Mouse (Mus musculus): ENCODE results near the gene Jph3. TPM values are rescaled to one million over a fixed set of nuclear protein-coding genes. Genes with fewer than 3 reads are reported as not detected.

Gene Jph3
- polyA plus RNA-seq, 1 experiment from 2014 or later, result 44.1 TPM

DNA sequence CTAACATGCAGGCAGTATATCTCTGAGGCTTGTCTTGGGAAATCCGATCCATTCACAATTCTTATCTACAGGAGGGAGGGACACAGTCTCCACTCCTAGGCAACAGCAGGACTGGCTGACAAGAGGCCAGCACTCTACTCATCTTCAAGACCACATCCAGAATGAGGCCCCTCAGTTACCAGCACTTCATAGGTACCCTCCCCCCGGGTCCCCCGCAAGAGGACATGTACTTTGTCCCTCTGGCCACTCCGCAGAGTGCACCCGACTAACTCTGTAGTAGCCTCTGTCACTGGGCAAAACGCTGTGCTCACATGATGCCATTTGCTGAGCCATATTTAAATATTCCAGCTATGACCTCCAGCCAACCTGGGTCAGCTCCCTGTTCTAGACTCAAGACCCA, 69.0 kb downstream of the Jph3 start:
- no peak for DNase-seq (ENCODE audit: low spot score)
- ATAC-seq, result no peak
- H3K4me1 ChIP-seq (ENCODE audit: control insufficient read depth, insufficient read depth, low read length), result no peaks in the 10 kb centered on the region
- H3K4me3 ChIP-seq (ENCODE audit: low read depth, low read length), result no peak overlapping the region
- no peaks in the 10 kb centered on the region for H3K27me3 ChIP-seq (replicated peaks; ENCODE audit: control insufficient read depth, insufficient read depth, low read length)
- no peak overlapping the region for H3K27ac ChIP-seq (ENCODE audit: low read depth, low read length)
- H3K9me3 ChIP-seq (replicated peaks; ENCODE audit: control insufficient read depth, low read length), result no peaks in the 10 kb centered on the region
- 91% methylated on average over 6 of the region's 6 CpGs for WGBS
- H3K4me2 ChIP-seq (ENCODE audit: low read length), result no peak overlapping the region
- peaks cover 77% of the 10 kb centered on the region for H3K36me3 ChIP-seq (ENCODE audit: control insufficient read depth, insufficient read depth, low read length)
- H3K9ac ChIP-seq (ENCODE audit: low read length), result no peak overlapping the region

DNA sequence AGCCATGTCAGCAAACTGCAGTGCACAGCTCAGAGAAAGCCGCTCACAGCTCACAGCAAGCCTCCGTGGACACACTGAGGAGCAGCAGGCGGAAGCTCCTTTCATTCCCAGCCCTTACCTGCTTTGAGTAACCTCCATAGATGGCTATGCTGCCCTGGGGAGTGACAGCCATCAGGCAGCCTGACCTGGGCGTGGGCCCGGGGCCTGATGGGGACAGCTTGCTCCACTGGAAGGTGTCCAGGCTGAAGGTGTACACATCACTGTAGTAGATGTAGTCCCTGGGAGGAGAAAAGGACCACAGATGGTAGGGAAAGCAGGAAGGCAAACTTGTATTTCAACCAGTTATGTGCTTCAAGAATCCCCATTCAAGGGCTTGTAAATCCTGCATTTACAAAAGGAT, 75.4 kb downstream of the Jph3 start:
- no peaks in the 10 kb centered on the region for H3K9me3 ChIP-seq (replicated peaks; ENCODE audit: control insufficient read depth, low read length)
- H3K27me3 ChIP-seq (replicated peaks; ENCODE audit: control insufficient read depth, insufficient read depth, low read length), result no peaks in the 10 kb centered on the region
- no peak for DNase-seq (ENCODE audit: low spot score)
- no peak overlapping the region for H3K9ac ChIP-seq (ENCODE audit: low read length)
- H3K27ac ChIP-seq (ENCODE audit: low read depth, low read length), result no peak overlapping the region
- no peak overlapping the region for H3K4me3 ChIP-seq (ENCODE audit: low read depth, low read length)
- H3K4me1 ChIP-seq (ENCODE audit: control insufficient read depth, insufficient read depth, low read length), result no peaks in the 10 kb centered on the region
- peaks cover 56% of the 10 kb centered on the region for H3K36me3 ChIP-seq (ENCODE audit: control insufficient read depth, insufficient read depth, low read length)
- ATAC-seq, result no peak
- WGBS, result 95% methylated on average over 5 of the region's 5 CpGs
- H3K4me2 ChIP-seq (ENCODE audit: low read length), result no peak overlapping the region

DNA sequence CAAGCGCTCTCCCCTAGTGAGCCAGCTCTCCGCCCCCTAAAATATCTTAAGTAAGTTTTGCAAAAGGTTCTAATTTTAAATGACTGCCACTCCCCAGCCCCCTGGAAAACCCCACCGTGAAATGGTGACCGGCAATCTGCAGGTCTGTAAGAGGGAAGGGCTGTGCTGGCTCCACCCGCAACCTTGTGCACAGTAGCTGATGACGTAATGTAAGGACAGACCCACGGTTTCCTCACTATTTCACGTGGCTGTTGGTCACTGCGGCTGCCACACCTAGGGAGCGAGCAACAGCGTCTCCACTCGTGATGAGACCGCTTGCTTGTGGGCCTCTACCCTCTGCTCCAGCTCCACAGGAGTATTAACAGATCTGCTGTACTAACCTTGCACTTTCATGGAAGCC, 76.7 kb downstream of the Jph3 start:
- Histone ChIP-seq H3K36me3 (ENCODE audit: control insufficient read depth, insufficient read depth, low read length) (peaks cover 49% of the 10 kb centered on the region), H3K27ac (ENCODE audit: low read depth, low read length) (no peak overlapping the region)
- WGBS, result 93% methylated on average over 13 of the region's 13 CpGs

DNA sequence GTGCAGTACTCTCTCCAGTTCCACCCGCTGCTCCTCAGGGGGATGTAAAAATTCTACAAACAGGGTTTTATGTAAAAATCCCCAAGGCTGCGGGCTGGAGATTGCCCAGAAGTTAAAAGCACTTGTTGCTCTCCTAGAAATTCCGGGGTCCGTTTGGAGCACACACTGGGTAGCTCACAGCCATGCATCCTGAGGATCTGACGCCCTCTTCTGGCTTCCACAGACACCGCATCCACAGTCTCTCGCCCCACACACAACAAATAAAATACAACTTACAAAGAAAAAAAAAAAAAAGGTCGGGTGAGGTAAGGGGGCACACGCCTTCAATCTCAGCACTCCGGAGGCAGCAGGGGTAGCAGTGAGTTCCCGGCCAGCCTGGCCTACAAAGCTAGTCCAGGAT, 78.6 kb downstream of the Jph3 start:
- Histone ChIP-seq H3K4me1 (ENCODE audit: control insufficient read depth, insufficient read depth, low read length) (no peaks in the 10 kb centered on the region), H3K9ac (ENCODE audit: low read length) (no peak overlapping the region), H3K27ac (ENCODE audit: low read depth, low read length) (no peak overlapping the region), H3K9me3 (replicated peaks; ENCODE audit: control insufficient read depth, low read length) (no peaks in the 10 kb centered on the region), H3K4me3 (ENCODE audit: low read depth, low read length) (no peak overlapping the region), H3K36me3 (ENCODE audit: control insufficient read depth, insufficient read depth, low read length) (peaks cover 54% of the 10 kb centered on the region), H3K27me3 (replicated peaks; ENCODE audit: control insufficient read depth, insufficient read depth, low read length) (no peaks in the 10 kb centered on the region), H3K4me2 (ENCODE audit: low read length) (no peak overlapping the region)
- no peak for DNase-seq (ENCODE audit: low spot score)
- ATAC-seq, result no peak
- WGBS, result 73% methylated on average over 11 of the region's 11 CpGs

More for the DNA sequence above, 76.7 kb downstream of the Jph3 start:
- no peaks in the 10 kb centered on the region for H3K27me3 ChIP-seq (replicated peaks; ENCODE audit: control insufficient read depth, insufficient read depth, low read length)
- no peak overlapping the region for H3K4me3 ChIP-seq (ENCODE audit: low read depth, low read length)
- H3K9me3 ChIP-seq (replicated peaks; ENCODE audit: control insufficient read depth, low read length), result no peaks in the 10 kb centered on the region
- DNase-seq (ENCODE audit: low spot score), result no peak
- no peaks in the 10 kb centered on the region for H3K4me1 ChIP-seq (ENCODE audit: control insufficient read depth, insufficient read depth, low read length)
- no peak for ATAC-seq
- no peak overlapping the region for H3K4me2 ChIP-seq (ENCODE audit: low read length)
- H3K9ac ChIP-seq (ENCODE audit: low read length), result no peak overlapping the region

DNA sequence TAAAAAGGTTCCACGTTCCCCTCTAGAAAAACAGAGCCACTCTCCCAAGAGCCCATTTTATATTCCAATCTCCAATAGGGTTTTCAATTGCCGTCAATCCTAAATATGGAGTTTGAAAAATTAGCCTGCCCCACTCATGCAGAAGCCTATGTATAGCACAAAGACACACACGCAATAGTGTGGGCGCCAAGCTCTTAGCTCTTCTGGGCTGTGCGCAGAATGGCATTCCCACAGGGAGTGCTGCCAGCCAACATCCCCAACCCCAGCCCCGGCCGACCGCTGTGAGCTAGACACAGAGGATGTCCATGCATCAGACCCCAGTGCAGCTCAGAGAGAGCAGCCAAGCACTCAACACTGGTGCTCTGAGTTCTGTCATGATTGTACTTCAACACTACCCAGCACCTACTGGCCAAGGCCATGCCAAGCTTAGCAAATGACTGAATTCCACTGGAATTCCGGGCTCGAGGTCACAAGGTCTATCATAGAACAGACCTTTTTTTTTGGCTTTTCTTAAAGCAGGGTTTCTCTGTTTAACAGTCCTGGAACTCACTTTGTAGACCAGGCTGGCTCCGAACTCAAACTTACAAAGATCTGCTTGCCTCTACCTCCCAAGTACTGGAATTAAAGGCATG, 80.2 kb downstream of the Jph3 start:
- Histone ChIP-seq H3K27ac (ENCODE audit: low read depth, low read length) (no peak overlapping the region), H3K27me3 (replicated peaks; ENCODE audit: control insufficient read depth, insufficient read depth, low read length) (no peaks in the 10 kb centered on the region), H3K4me1 (ENCODE audit: control insufficient read depth, insufficient read depth, low read length) (no peaks in the 10 kb centered on the region), H3K4me3 (ENCODE audit: low read depth, low read length) (no peak overlapping the region), H3K4me2 (ENCODE audit: low read length) (no peak overlapping the region), H3K9ac (ENCODE audit: low read length) (no peak overlapping the region), H3K36me3 (ENCODE audit: control insufficient read depth, insufficient read depth, low read length) (peaks cover 54% of the 10 kb centered on the region), H3K9me3 (replicated peaks; ENCODE audit: control insufficient read depth, low read length) (no peaks in the 10 kb centered on the region)
- WGBS, result 90% methylated on average over 11 of the region's 11 CpGs
- no peak for DNase-seq (ENCODE audit: low spot score)
- ATAC-seq, result no peak

DNA sequence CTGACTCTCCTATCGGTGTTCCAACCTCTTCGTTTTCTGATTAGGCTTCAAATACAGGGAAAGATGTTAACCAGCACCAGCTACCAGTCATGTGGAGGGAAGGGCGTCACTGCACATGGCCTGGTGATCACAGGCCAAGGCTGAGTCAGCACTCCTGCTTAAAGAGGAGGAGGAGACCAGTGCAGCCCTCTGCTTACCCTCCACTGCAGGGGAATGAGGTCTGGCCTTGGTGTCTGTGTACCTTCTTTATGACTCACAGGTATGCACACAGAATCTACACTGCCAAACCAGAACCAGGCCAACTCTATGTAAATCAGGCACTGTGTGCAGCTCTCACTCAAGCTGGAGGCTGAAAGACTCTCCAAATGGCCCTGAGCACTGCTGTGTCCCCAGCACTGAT, 82.1 kb downstream of the Jph3 start:
- WGBS, result 91% methylated on average over 3 of the region's 3 CpGs
- Histone ChIP-seq H3K4me2 (ENCODE audit: low read length) (no peak overlapping the region), H3K4me3 (ENCODE audit: low read depth, low read length) (no peak overlapping the region), H3K27ac (ENCODE audit: low read depth, low read length) (no peak overlapping the region), H3K4me1 (ENCODE audit: control insufficient read depth, insufficient read depth, low read length) (no peaks in the 10 kb centered on the region), H3K9ac (ENCODE audit: low read length) (no peak overlapping the region), H3K9me3 (replicated peaks; ENCODE audit: control insufficient read depth, low read length) (no peaks in the 10 kb centered on the region), H3K36me3 (ENCODE audit: control insufficient read depth, insufficient read depth, low read length) (peaks cover 37% of the 10 kb centered on the region), H3K27me3 (replicated peaks; ENCODE audit: control insufficient read depth, insufficient read depth, low read length) (no peaks in the 10 kb centered on the region)
- DNase-seq (ENCODE audit: low spot score), result no peak
- no peak for ATAC-seq

DNA sequence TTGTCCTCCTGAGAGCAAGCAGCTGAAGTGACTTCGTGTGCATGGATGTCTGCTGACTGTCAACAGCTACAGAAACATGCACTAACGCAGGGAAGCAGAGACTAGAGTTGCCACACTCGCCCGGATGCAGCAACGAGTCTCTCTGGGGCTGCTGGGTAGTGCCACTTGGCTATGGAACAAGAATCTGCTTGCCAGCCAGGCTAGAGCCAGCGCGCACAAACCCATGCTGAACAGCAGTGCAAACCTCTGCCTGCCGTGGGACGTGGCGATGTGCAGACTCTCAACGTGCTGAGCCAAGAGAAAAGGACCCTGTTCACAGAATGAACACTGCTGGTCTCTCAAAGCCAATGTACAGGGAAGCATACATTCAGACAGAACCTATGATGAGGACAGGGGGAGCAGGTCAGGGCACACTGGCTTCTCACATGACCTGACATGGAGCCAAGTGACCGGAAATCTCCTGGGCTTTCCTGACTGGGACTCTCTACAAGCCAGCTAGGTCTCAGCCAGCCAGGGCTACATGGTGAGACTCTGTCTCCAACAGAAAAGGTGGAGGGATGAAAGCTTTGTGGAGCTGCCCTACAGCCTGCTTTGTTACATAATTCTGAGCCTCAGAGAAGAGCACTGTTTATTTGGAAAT, 82.6 kb downstream of the Jph3 start:
- Histone ChIP-seq H3K36me3 (ENCODE audit: control insufficient read depth, insufficient read depth, low read length) (peaks cover 38% of the 10 kb centered on the region), H3K4me2 (ENCODE audit: low read length) (no peak overlapping the region), H3K27ac (ENCODE audit: low read depth, low read length) (no peak overlapping the region), H3K4me3 (ENCODE audit: low read depth, low read length) (no peak overlapping the region), H3K27me3 (replicated peaks; ENCODE audit: control insufficient read depth, insufficient read depth, low read length) (no peaks in the 10 kb centered on the region), H3K4me1 (ENCODE audit: control insufficient read depth, insufficient read depth, low read length) (no peaks in the 10 kb centered on the region), H3K9ac (ENCODE audit: low read length) (no peak overlapping the region), H3K9me3 (replicated peaks; ENCODE audit: control insufficient read depth, low read length) (no peaks in the 10 kb centered on the region)
- ATAC-seq, result no peak
- 91% methylated on average over 12 of the region's 12 CpGs for WGBS
- DNase-seq (ENCODE audit: low spot score), result no peak

DNA sequence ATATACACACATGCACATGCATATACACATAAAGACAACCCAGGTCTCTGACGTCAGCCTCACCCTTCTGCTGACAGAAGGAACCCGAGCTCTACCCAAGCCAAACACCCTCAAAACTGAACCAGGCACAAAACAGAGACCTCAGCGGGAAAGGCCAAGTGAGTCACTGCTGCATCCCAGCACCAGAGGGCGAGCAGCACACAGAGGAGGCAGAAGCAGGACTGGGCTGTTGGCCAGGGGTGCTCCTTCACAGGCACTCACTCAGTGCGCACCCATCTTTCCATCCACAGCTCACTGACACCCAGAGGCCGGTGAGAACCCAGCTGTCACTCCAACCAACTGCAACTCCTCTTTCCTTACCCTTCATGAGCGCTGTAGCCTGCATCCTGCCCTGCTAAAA, 88.8 kb downstream of the Jph3 start:
- no peaks in the 10 kb centered on the region for H3K4me1 ChIP-seq (ENCODE audit: control insufficient read depth, insufficient read depth, low read length)
- H3K4me3 ChIP-seq (ENCODE audit: low read depth, low read length), result no peak overlapping the region
- no peak overlapping the region for H3K9ac ChIP-seq (ENCODE audit: low read length)
- WGBS, result 87% methylated on average over 7 of the region's 7 CpGs
- no peaks in the 10 kb centered on the region for H3K9me3 ChIP-seq (replicated peaks; ENCODE audit: control insufficient read depth, low read length)
- no peak overlapping the region for H3K27ac ChIP-seq (ENCODE audit: low read depth, low read length)
- no peak for DNase-seq (ENCODE audit: low spot score)
- ATAC-seq, result no peak
- peaks cover 33% of the 10 kb centered on the region for H3K36me3 ChIP-seq (ENCODE audit: control insufficient read depth, insufficient read depth, low read length)
- no peaks in the 10 kb centered on the region for H3K27me3 ChIP-seq (replicated peaks; ENCODE audit: control insufficient read depth, insufficient read depth, low read length)
- H3K4me2 ChIP-seq (ENCODE audit: low read length), result no peak overlapping the region

DNA sequence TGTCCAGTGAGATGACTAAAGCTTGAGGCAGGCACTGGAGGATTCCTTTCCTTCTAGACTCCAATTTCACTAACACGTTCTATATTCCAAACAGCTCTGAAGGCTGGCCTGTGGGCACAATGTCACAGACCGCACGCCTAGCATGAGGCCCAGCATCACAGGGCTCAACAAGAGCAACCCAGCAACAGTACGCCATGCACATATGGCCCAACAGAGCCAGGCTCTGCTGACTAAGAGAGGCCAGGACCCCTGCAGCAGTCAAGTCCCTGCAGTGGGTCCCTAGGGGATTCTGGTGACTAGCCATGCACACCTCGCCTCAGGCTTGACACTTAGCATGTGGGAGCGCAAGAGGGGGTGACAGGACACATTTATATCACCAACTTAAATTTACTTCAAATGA, 91.4 kb downstream of the Jph3 start:
- H3K36me3 ChIP-seq (ENCODE audit: control insufficient read depth, insufficient read depth, low read length), result peaks cover 20% of the 10 kb centered on the region
- H3K27me3 ChIP-seq (replicated peaks; ENCODE audit: control insufficient read depth, insufficient read depth, low read length), result no peaks in the 10 kb centered on the region
- no peaks in the 10 kb centered on the region for H3K9me3 ChIP-seq (replicated peaks; ENCODE audit: control insufficient read depth, low read length)
- no peaks in the 10 kb centered on the region for H3K4me1 ChIP-seq (ENCODE audit: control insufficient read depth, insufficient read depth, low read length)
- WGBS, result 93% methylated on average over 6 of the region's 6 CpGs
- H3K9ac ChIP-seq (ENCODE audit: low read length), result no peak overlapping the region
- no peak for ATAC-seq
- no peak overlapping the region for H3K4me2 ChIP-seq (ENCODE audit: low read length)
- no peak for DNase-seq (ENCODE audit: low spot score)
- no peak overlapping the region for H3K27ac ChIP-seq (ENCODE audit: low read depth, low read length)
- H3K4me3 ChIP-seq (ENCODE audit: low read depth, low read length), result no peak overlapping the region

All from forebrain, embryonic 14.5 days (tissue).